In the genomic region with DNA sequence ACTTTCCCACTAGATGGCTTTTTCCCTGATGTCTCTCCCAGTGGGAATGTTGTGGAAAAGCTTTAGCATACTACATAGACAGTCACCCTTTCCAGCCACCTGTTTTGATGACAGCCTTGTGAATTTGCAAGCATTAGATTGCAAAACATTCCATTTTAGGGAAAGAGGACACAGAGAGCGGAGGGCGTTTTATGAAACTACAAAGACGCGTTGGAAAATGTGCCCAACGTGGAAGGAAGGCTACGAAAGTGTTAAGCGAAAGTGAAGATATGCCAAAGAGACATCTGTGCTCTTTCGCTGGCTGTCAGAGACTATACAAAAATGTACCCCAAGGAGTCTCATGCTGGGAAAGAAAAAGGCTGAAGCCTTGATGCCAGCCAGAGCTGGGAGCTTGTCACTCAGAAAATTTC, we compare ENCODE assay signal across 31 mouse cellular contexts.
DNase-seq lines count a peak whose midpoint lies in the region; ATAC-seq and TF ChIP-seq lines count a peak whose summit lies in the region.
"Had no signal": no experiment of that assay in that cellular context is flagged by ENCODE, and none has a peak within 500 bp of the region (broad histone marks: within the 10 kb centered on the region; RNA-seq: fewer than 3 reads in every experiment).

No protein-coding gene starts in this region.

- no peak for ATAC-seq in midbrain, postnatal 0 days (ENCODE audit: low FRiP score)
- ATAC-seq in midbrain, embryonic 16.5 days = no peak
- ATAC-seq in forebrain, postnatal 0 days = peak; percentile 89
- ATAC-seq: activated CD4-positive, CD25-positive, alpha-beta regulatory T cell, adult 4 months; hindbrain, embryonic 16.5 days; intestine, embryonic 15.5 days; liver, embryonic 12.5 days; liver, postnatal 0 days; midbrain, embryonic 13.5 days had no signal

- H3K9me3 ChIP-seq in heart, embryonic 10.5 days = no peaks in the 10 kb centered on the region
- H3K9me3 ChIP-seq in midbrain, postnatal 0 days (ENCODE audit: low read length) = no peaks in the 10 kb centered on the region
- no peaks in the 10 kb centered on the region; the same call in 1 of the 2 replicates for H3K9me3 ChIP-seq in midbrain, embryonic 16.5 days (replicated peaks; ENCODE audit: control insufficient read depth, low read length, poor library complexity, severe bottlenecking)
- no peaks in the 10 kb centered on the region for H3K9me3 ChIP-seq in forebrain, postnatal 0 days (ENCODE audit: low read length)
- H3K9me3 ChIP-seq: intestine, embryonic 15.5 days; midbrain, embryonic 13.5 days had no signal

- H3K27ac ChIP-seq in heart, embryonic 10.5 days = no peak overlapping the region
- H3K27ac ChIP-seq in midbrain, postnatal 0 days (ENCODE audit: low read depth, low read length) = no peak overlapping the region
- no peak overlapping the region for H3K27ac ChIP-seq in midbrain, embryonic 16.5 days (ENCODE audit: low read length)
- peak overlapping the region; percentile 80 for H3K27ac ChIP-seq in forebrain, postnatal 0 days (ENCODE audit: low read depth, low read length)
- H3K27ac ChIP-seq: heart, adult 2 months; heart, embryonic 13.5 days; hindbrain, embryonic 10.5 days; intestine, embryonic 15.5 days; kidney, postnatal 0 days; limb, embryonic 12.5 days; liver, embryonic 12.5 days; macrophage; midbrain, embryonic 13.5 days; neural tube, embryonic 15.5 days had no signal

- H3K4me1 ChIP-seq in heart, embryonic 10.5 days = no peaks in the 10 kb centered on the region
- no peaks in the 10 kb centered on the region for H3K4me1 ChIP-seq in midbrain, postnatal 0 days (ENCODE audit: insufficient read depth, low read length)
- no peaks in the 10 kb centered on the region for H3K4me1 ChIP-seq in midbrain, embryonic 16.5 days (ENCODE audit: control insufficient read depth, insufficient read depth, low read length)
- 0 out of 2 replicates have a peak, but pooled peaks cover 3% of the 10 kb centered on the region for H3K4me1 ChIP-seq in forebrain, postnatal 0 days (ENCODE audit: insufficient read depth)
- H3K4me1 ChIP-seq: heart, embryonic 13.5 days; hindbrain, embryonic 10.5 days; intestine, embryonic 15.5 days; limb, embryonic 12.5 days; liver, embryonic 12.5 days; midbrain, embryonic 13.5 days; neural tube, embryonic 15.5 days had no signal

- intact Hi-C loops in heart, postnatal 36 days (cut with DNase I) = no loop called here

- H3K4me3 ChIP-seq in heart, embryonic 10.5 days = no peak overlapping the region
- H3K4me3 ChIP-seq in midbrain, postnatal 0 days (ENCODE audit: low read depth, low read length) = no peak overlapping the region
- no peak overlapping the region for H3K4me3 ChIP-seq in midbrain, embryonic 16.5 days (ENCODE audit: low read depth, low read length)
- no peak overlapping the region for H3K4me3 ChIP-seq in forebrain, postnatal 0 days (ENCODE audit: low read depth, low read length)
- H3K4me3 ChIP-seq: erythroblast, embryonic 14.5 days; heart, adult 2 months; heart, embryonic 13.5 days; hindbrain, embryonic 10.5 days; intestine, embryonic 15.5 days; limb, embryonic 12.5 days; liver, embryonic 12.5 days; midbrain, embryonic 13.5 days; neural tube, embryonic 15.5 days had no signal

- no peak for TF ChIP-seq CTCF in midbrain, postnatal 0 days (IDR thresholded peaks at IDR 0.05)
- TF ChIP-seq CTCF in forebrain, postnatal 0 days (IDR thresholded peaks at IDR 0.05; ENCODE audit: low read depth) = peak; percentile 22; the same call in 1 of the 2 replicates

- H3K36me3 ChIP-seq in heart, embryonic 10.5 days = no peaks in the 10 kb centered on the region
- H3K36me3 ChIP-seq in midbrain, postnatal 0 days (ENCODE audit: insufficient read depth, low read length) = no peaks in the 10 kb centered on the region
- H3K36me3 ChIP-seq in midbrain, embryonic 16.5 days (ENCODE audit: control insufficient read depth, insufficient read depth, low read length) = no peaks in the 10 kb centered on the region
- no peaks in the 10 kb centered on the region for H3K36me3 ChIP-seq in forebrain, postnatal 0 days (ENCODE audit: insufficient read depth)
- H3K36me3 ChIP-seq: heart, embryonic 13.5 days; hindbrain, embryonic 10.5 days; intestine, embryonic 15.5 days; limb, embryonic 12.5 days; liver, embryonic 12.5 days; midbrain, embryonic 13.5 days; neural tube, embryonic 15.5 days had no signal

- H3K27me3 ChIP-seq in heart, embryonic 10.5 days (ENCODE audit: insufficient read depth, poor library complexity, severe bottlenecking) = no peaks in the 10 kb centered on the region
- no peaks in the 10 kb centered on the region for H3K27me3 ChIP-seq in midbrain, postnatal 0 days (ENCODE audit: insufficient read depth, low read length)
- H3K27me3 ChIP-seq in midbrain, embryonic 16.5 days (ENCODE audit: control insufficient read depth, insufficient read depth, low read depth, low read length) = no peaks in the 10 kb centered on the region
- H3K27me3 ChIP-seq in forebrain, postnatal 0 days (ENCODE audit: insufficient read depth, low read length) = no peaks in the 10 kb centered on the region
- H3K27me3 ChIP-seq: CH12.LX; intestine, embryonic 15.5 days; limb, embryonic 12.5 days; liver, embryonic 12.5 days; midbrain, embryonic 13.5 days; neural tube, embryonic 15.5 days had no signal

- no peak overlapping the region for H3K9ac ChIP-seq in midbrain, postnatal 0 days (replicated peaks; ENCODE audit: low read length, poor library complexity, severe bottlenecking)
- H3K9ac ChIP-seq in midbrain, embryonic 16.5 days (ENCODE audit: low read depth, low read length) = no peak overlapping the region
- H3K9ac ChIP-seq in forebrain, postnatal 0 days = no peak overlapping the region
- H3K9ac ChIP-seq: heart, embryonic 13.5 days; intestine, embryonic 15.5 days; limb, embryonic 12.5 days; liver, embryonic 12.5 days; liver, postnatal 0 days; midbrain, embryonic 13.5 days; neural tube, embryonic 15.5 days had no signal

- DNase-seq in cerebellum, postnatal 10 days = peak; percentile 28 to 29
- DNase-seq in cerebellum, adult 11-12 months = no peak
- DNase-seq in heart, embryonic 10.5 days (ENCODE audit: low spot score) = peak; percentile 60
- no peak for DNase-seq in heart, postnatal 36 days
- DNase-seq in midbrain, postnatal 0 days (ENCODE audit: low spot score) = peak; percentile 14
- DNase-seq in forebrain, postnatal 0 days = peak; percentile 87
- DNase-seq in urinary bladder, postnatal 10 days (ENCODE audit: low spot score) = no peak
- DNase-seq: adrenal gland, adult 2 months; adrenal gland, postnatal 36 days; cerebellum, adult 11 months; cerebellum, adult 9-11 months; heart, adult 2 months; heart, postnatal 10 days; kidney, adult 8-10 months; kidney, postnatal 4 days; liver, postnatal 0 days; thymus, postnatal 14 days had no signal

- 82% methylated on average over 8 of the region's 8 CpGs for WGBS in heart, embryonic 10.5 days
- 81% methylated on average over 8 of the region's 8 CpGs for WGBS in midbrain, postnatal 0 days
- WGBS in midbrain, embryonic 16.5 days = 90% methylated on average over 8 of the region's 8 CpGs
- WGBS in forebrain, postnatal 0 days = 50% methylated on average over 8 of the region's 8 CpGs

- no peak overlapping the region for H3K4me2 ChIP-seq in midbrain, postnatal 0 days (ENCODE audit: low read depth, low read length, poor library complexity, severe bottlenecking)
- H3K4me2 ChIP-seq in midbrain, embryonic 16.5 days (ENCODE audit: low read length) = no peak overlapping the region
- H3K4me2 ChIP-seq in forebrain, postnatal 0 days (ENCODE audit: low read depth) = no peak overlapping the region
- H3K4me2 ChIP-seq: heart, embryonic 13.5 days; intestine, embryonic 15.5 days; limb, embryonic 12.5 days; liver, embryonic 12.5 days; midbrain, embryonic 13.5 days; neural tube, embryonic 15.5 days had no signal

Comparison
In these comparisons a context has a peak if more than half of its experiments do, and no peak if none do; other contexts are left out.
1. DNase-seq: peak in cerebellum, postnatal 10 days (2 of 2), heart, embryonic 10.5 days (single experiment), midbrain, postnatal 0 days (single experiment) and forebrain, postnatal 0 days (single experiment); none in cerebellum, adult 11-12 months (single experiment), heart, postnatal 36 days (0 of 2) and urinary bladder, postnatal 10 days (single experiment).